Mouse (Mus musculus): Measurements from ENCODE around the gene Rbm48. TPM values are rescaled to one million over a fixed set of nuclear protein-coding genes. Genes with fewer than 3 reads are reported as not detected.

Gene Rbm48
- total and polyA plus RNA-seq, 2 experiments, result 2.9 to 6.5 TPM

GRCm38 (mm10) chr5:3607114-3607513, 10.7 kb upstream of the Rbm48 start:
- H3K4me3 ChIP-seq (ENCODE audit: insufficient read depth, low read depth, low read length), result no peak overlapping the region
- no peak for DNase-seq (ENCODE audit: extremely low read depth, low read depth, low spot score)
- TF ChIP-seq CTCF (IDR thresholded peaks at IDR 0.05; ENCODE audit: low read depth, low read length) (no peak), POLR2A (IDR thresholded peaks at IDR 0.05; ENCODE audit: extremely low read depth, insufficient read depth, low read length) (no peak)
- no peak overlapping the region for H3K27ac ChIP-seq (replicated peaks; ENCODE audit: insufficient read depth, low read depth, low read length)
- 94% methylated on average over 9 of the region's 9 CpGs for WGBS
- H3K9ac ChIP-seq (ENCODE audit: low read depth, low read length), result no peak overlapping the region
- H3K36me3 ChIP-seq (ENCODE audit: control insufficient read depth, insufficient read depth, low read length), result peaks cover 46% of the 10 kb centered on the region
- no peaks in the 10 kb centered on the region; the same call in 1 of the 2 replicates for H3K79me2 ChIP-seq (ENCODE audit: control insufficient read depth, insufficient read depth, low read length)
- H3K4me1 ChIP-seq (ENCODE audit: control insufficient read depth, insufficient read depth, low read length), result no peaks in the 10 kb centered on the region
- H3K27me3 ChIP-seq (ENCODE audit: control insufficient read depth, insufficient read depth, low read length), result no peaks in the 10 kb centered on the region

GRCm38 (mm10) chr5:3600790-3601189, 4.4 kb upstream of the Rbm48 start:
- H3K36me3 ChIP-seq (ENCODE audit: control insufficient read depth, insufficient read depth, low read length), result peaks cover 17% of the 10 kb centered on the region
- H3K79me2 ChIP-seq (ENCODE audit: control insufficient read depth, insufficient read depth, low read length), result peaks cover 3% of the 10 kb centered on the region; the same call in 1 of the 2 replicates
- H3K4me3 ChIP-seq (ENCODE audit: insufficient read depth, low read depth, low read length), result no peak overlapping the region
- H3K9ac ChIP-seq (ENCODE audit: low read depth, low read length), result no peak overlapping the region
- 51% methylated on average over 3 of the region's 3 CpGs for WGBS
- peaks cover 19% of the 10 kb centered on the region for H3K4me1 ChIP-seq (ENCODE audit: control insufficient read depth, insufficient read depth, low read length)
- DNase-seq (ENCODE audit: extremely low read depth, low read depth, low spot score), result no peak
- peak overlapping the region; percentile 93 for H3K27ac ChIP-seq (replicated peaks; ENCODE audit: insufficient read depth, low read depth, low read length)
- no peak for TF ChIP-seq CTCF (IDR thresholded peaks at IDR 0.05; ENCODE audit: low read depth, low read length)
- no peak for TF ChIP-seq POLR2A (IDR thresholded peaks at IDR 0.05; ENCODE audit: extremely low read depth, insufficient read depth, low read length)
- no peaks in the 10 kb centered on the region for H3K27me3 ChIP-seq (ENCODE audit: control insufficient read depth, insufficient read depth, low read length)

- peak; percentile 95 for DNase-seq (ENCODE audit: extremely low read depth, low read depth, low spot score)
- TF ChIP-seq CTCF (IDR thresholded peaks at IDR 0.05; ENCODE audit: low read depth, low read length) (no peak), POLR2A (IDR thresholded peaks at IDR 0.05; ENCODE audit: extremely low read depth, insufficient read depth, low read length) (no peak)
- H3K27me3 ChIP-seq (ENCODE audit: control insufficient read depth, insufficient read depth, low read length), result no peaks in the 10 kb centered on the region
- WGBS, result 22% methylated on average over 1 of the region's 1 CpGs
- peaks cover 19% of the 10 kb centered on the region for H3K4me1 ChIP-seq (ENCODE audit: control insufficient read depth, insufficient read depth, low read length)
- H3K4me3 ChIP-seq (ENCODE audit: insufficient read depth, low read depth, low read length), result no peak overlapping the region
- peak overlapping the region; percentile 93 for H3K27ac ChIP-seq (replicated peaks; ENCODE audit: insufficient read depth, low read depth, low read length)
- peaks cover 8% of the 10 kb centered on the region; the same call in 1 of the 2 replicates for H3K79me2 ChIP-seq (ENCODE audit: control insufficient read depth, insufficient read depth, low read length)
- H3K36me3 ChIP-seq (ENCODE audit: control insufficient read depth, insufficient read depth, low read length), result peaks cover 14% of the 10 kb centered on the region
- no peak overlapping the region for H3K9ac ChIP-seq (ENCODE audit: low read depth, low read length)
Observed at GRCm38 (mm10) chr5:3600298-3600697, 3.9 kb upstream of the Rbm48 start.

GRCm38 (mm10) chr5:3598766-3599165, 2.4 kb upstream of the Rbm48 start:
- DNase-seq (ENCODE audit: extremely low read depth, low read depth, low spot score), result peak; percentile 58
- 26% methylated on average over 5 of the region's 5 CpGs for WGBS
- TF ChIP-seq CTCF (IDR thresholded peaks at IDR 0.05; ENCODE audit: low read depth, low read length) (no peak), POLR2A (IDR thresholded peaks at IDR 0.05; ENCODE audit: extremely low read depth, insufficient read depth, low read length) (no peak)
- Histone ChIP-seq H3K27me3 (ENCODE audit: control insufficient read depth, insufficient read depth, low read length) (no peaks in the 10 kb centered on the region), H3K79me2 (ENCODE audit: control insufficient read depth, insufficient read depth, low read length) (peaks cover 11% of the 10 kb centered on the region; the same call in 1 of the 2 replicates), H3K4me1 (ENCODE audit: control insufficient read depth, insufficient read depth, low read length) (peaks cover 19% of the 10 kb centered on the region), H3K4me3 (ENCODE audit: insufficient read depth, low read depth, low read length) (no peak overlapping the region), H3K27ac (replicated peaks; ENCODE audit: insufficient read depth, low read depth, low read length) (peak overlapping the region; percentile 75), H3K36me3 (ENCODE audit: control insufficient read depth, insufficient read depth, low read length) (peaks cover 4% of the 10 kb centered on the region; the same call in 1 of the 2 replicates), H3K9ac (ENCODE audit: low read depth, low read length) (no peak overlapping the region)

GRCm38 (mm10) chr5:3597171-3597570, 786 bp upstream of the Rbm48 start:
- peak overlapping the region; percentile 83 for H3K4me3 ChIP-seq (ENCODE audit: insufficient read depth, low read depth, low read length)
- H3K9ac ChIP-seq (ENCODE audit: low read depth, low read length), result no peak overlapping the region; the same call in 1 of the 2 replicates

GRCm38 (mm10) chr5:3595693-3596398, 539 bp downstream of the Rbm48 start, which contains the start of gene Pex1:
TSS of gene Pex1 (plus strand) at chr5:3596066.
- under 1% methylated on average over 50 of the region's 50 CpGs for WGBS
- DNase-seq (ENCODE audit: extremely low read depth, low read depth, low spot score), result peak; percentile 94
- peaks cover 11% of the 10 kb centered on the region; the same call in 1 of the 2 replicates for H3K79me2 ChIP-seq (ENCODE audit: control insufficient read depth, insufficient read depth, low read length)
- peak within 1 kb of the TSS; percentile 89 for H3K9ac ChIP-seq (ENCODE audit: low read depth, low read length)
- peaks cover 6% of the 10 kb centered on the region; the same call in 1 of the 2 replicates for H3K36me3 ChIP-seq (ENCODE audit: control insufficient read depth, insufficient read depth, low read length)
- H3K4me3 ChIP-seq (ENCODE audit: insufficient read depth, low read depth, low read length), result peak within 1 kb of the TSS; percentile 83
- H3K4me1 ChIP-seq (ENCODE audit: control insufficient read depth, insufficient read depth, low read length), result peaks cover 18% of the 10 kb centered on the region
- peak; percentile 58 for TF ChIP-seq CTCF (IDR thresholded peaks at IDR 0.05; ENCODE audit: low read depth, low read length)
- TF ChIP-seq POLR2A (IDR thresholded peaks at IDR 0.05; ENCODE audit: extremely low read depth, insufficient read depth, low read length), result 0 out of 2 replicates have a peak, but pooled peaks have one; percentile 34
- no peaks in the 10 kb centered on the region for H3K27me3 ChIP-seq (ENCODE audit: control insufficient read depth, insufficient read depth, low read length)
- peak within 1 kb of the TSS; percentile 85 for H3K27ac ChIP-seq (replicated peaks; ENCODE audit: insufficient read depth, low read depth, low read length)

More at GRCm38 (mm10) chr5:3597171-3597570, 786 bp upstream of the Rbm48 start:
- DNase-seq (ENCODE audit: extremely low read depth, low read depth, low spot score), result no peak
- Histone ChIP-seq H3K27ac (replicated peaks; ENCODE audit: insufficient read depth, low read depth, low read length) (no peak overlapping the region), H3K4me1 (ENCODE audit: control insufficient read depth, insufficient read depth, low read length) (peaks cover 19% of the 10 kb centered on the region), H3K79me2 (ENCODE audit: control insufficient read depth, insufficient read depth, low read length) (peaks cover 11% of the 10 kb centered on the region; the same call in 1 of the 2 replicates), H3K27me3 (ENCODE audit: control insufficient read depth, insufficient read depth, low read length) (no peaks in the 10 kb centered on the region), H3K36me3 (ENCODE audit: control insufficient read depth, insufficient read depth, low read length) (no peaks in the 10 kb centered on the region; the same call in 1 of the 2 replicates)
- no peak for TF ChIP-seq POLR2A (IDR thresholded peaks at IDR 0.05; ENCODE audit: extremely low read depth, insufficient read depth, low read length)
- TF ChIP-seq CTCF (IDR thresholded peaks at IDR 0.05; ENCODE audit: low read depth, low read length), result no peak

All from liver, adult 2 months (tissue).